Mouse (Mus musculus) C2C12 (cell line): ENCODE data around the gene Cps1. TPM values are rescaled to one million over a fixed set of nuclear protein-coding genes. Genes with fewer than 3 reads are reported as not detected.

ENCODE experiments used
- H3K27me3 ChIP-seq: one replicate; pipeline ENCODE4 v1.6.1; 2011; ENCODE audit not compliant: control insufficient read depth, insufficient read depth, insufficient read length
- H3K36me3 ChIP-seq: one replicate; pipeline ENCODE4 v1.6.1; 2011; ENCODE audit not compliant: control insufficient read depth, insufficient read depth
- H3K4me3 ChIP-seq: one replicate; pipeline ENCODE4 v1.5.1; 2011; ENCODE audit warnings: mild to moderate bottlenecking, control low read depth; ENCODE audit not compliant: poor library complexity, insufficient read depth, severe bottlenecking
- H3K79me2 ChIP-seq: one replicate; pipeline ENCODE4 v1.6.1; 2011; ENCODE audit not compliant: control insufficient read depth, insufficient read depth
- H3K79me3 ChIP-seq: one replicate; pipeline ENCODE4 v1.6.1; 2011; ENCODE audit warnings: low read depth, control low read depth
- H3ac ChIP-seq: one replicate; pipeline ENCODE3; 2011; ENCODE audit warnings: low read depth; ENCODE audit not compliant: control insufficient read depth, insufficient read length
- CEBPB ChIP-seq: IDR thresholded peaks from one replicate; pipeline ENCODE4 v1.6.1; 2011; ENCODE audit warnings: low read depth, mild to moderate bottlenecking, control low read depth, moderate library complexity
- CTCF ChIP-seq: IDR thresholded peaks from one replicate; pipeline ENCODE4 v1.5.1; 2011; ENCODE audit not compliant: control insufficient read depth, insufficient read depth, insufficient read length
- FOSL1 ChIP-seq: IDR thresholded peaks from one replicate; pipeline ENCODE4 v1.8.0; 2011; ENCODE audit warnings: mild to moderate bottlenecking, low read length; ENCODE audit not compliant: poor library complexity, insufficient read depth, severe bottlenecking
- MAX ChIP-seq: IDR thresholded peaks from one replicate; pipeline ENCODE4 v1.6.1; 2011; ENCODE audit warnings: mild to moderate bottlenecking, control low read depth
- MYOD1 ChIP-seq: IDR thresholded peaks from one replicate; pipeline ENCODE4 v1.6.1; 2011; ENCODE audit warnings: low read depth; ENCODE audit not compliant: control insufficient read depth, insufficient read length
- MYOG ChIP-seq: IDR thresholded peaks from one replicate; pipeline ENCODE4 v1.6.1; 2011; ENCODE audit not compliant: control insufficient read depth, insufficient read length; ENCODE audit errors: extremely low read depth
- USF1 ChIP-seq: IDR thresholded peaks from one replicate; pipeline ENCODE4 v1.6.1; 2011; ENCODE audit warnings: low read depth, mild to moderate bottlenecking, control low read depth, moderate library complexity
- polyA plus RNA-seq: library from polyadenylated mRNA; unstranded; fragments of >200 nt; fragmentation: generic; extraction: Trizol; gene quantifications from one replicate; pipeline ENCODE4 v1.2.1, GENCODE M21; 2012; ENCODE audit warnings: missing spikeins

Cps1 gene
- polyA plus RNA-seq, 1 experiment: 0.01 TPM

DNA sequence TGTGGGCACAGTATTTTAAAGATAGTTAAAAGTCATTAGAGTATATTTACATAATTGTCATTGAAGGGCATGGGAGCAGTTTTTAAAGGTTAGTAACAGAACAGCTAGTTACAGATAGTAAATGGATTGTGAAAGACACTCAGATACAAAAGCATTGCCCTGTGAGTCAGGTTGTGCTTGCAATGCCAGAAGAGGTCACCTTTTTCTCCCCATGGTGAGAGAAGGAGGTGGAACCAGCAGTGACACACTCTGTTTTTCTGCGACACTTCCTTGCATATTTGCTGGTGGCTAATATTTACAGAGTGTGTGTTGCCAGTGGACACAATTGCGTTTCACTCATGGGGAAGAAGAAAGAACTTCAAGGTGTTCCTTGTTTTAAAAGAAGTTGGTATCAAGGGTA is 2.6 kb downstream of the Cps1 start:
- Histone ChIP-seq H3ac (no peak overlapping the region), H3K79me2 (no peaks in the 10 kb centered on the region), H3K27me3 (no peaks in the 10 kb centered on the region), H3K79me3 (no peaks in the 10 kb centered on the region), H3K36me3 (no peaks in the 10 kb centered on the region), H3K4me3 (no peak overlapping the region)
- TF ChIP-seq MYOD1: no peak

- H3K27me3 ChIP-seq: no peaks in the 10 kb centered on the region
- H3ac ChIP-seq: no peak overlapping the region
- H3K36me3 ChIP-seq: no peaks in the 10 kb centered on the region
- no peak overlapping the region for H3K4me3 ChIP-seq
- no peaks in the 10 kb centered on the region for H3K79me3 ChIP-seq
- TF ChIP-seq FOSL1: no peak
- TF ChIP-seq CEBPB: no peak
- TF ChIP-seq MAX: no peak
- H3K79me2 ChIP-seq: no peaks in the 10 kb centered on the region
These were observed 21.1 kb downstream of the Cps1 start for GRCm38 (mm10) chr1:67143939-67144338.

DNA sequence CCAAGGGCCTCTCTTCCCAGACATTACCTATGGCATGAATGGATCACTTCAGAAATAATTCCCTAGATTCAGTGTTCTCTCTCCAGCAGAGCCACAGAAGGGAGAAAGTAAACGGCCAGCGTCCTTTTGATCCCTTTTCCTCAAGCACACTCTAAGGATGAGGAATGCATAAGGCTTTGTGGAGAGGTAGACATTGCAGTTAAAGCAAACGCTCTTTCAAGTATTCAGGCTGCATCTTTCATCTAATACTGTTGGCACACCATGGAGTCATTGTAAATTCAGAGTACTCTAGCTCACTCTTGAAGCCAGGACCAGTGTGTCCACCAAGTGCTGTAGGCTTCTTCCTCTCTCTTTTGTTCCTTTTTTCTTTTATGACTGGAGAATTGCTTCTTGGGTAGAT is 28.4 kb downstream of the Cps1 start:
- H3K79me2 ChIP-seq: no peaks in the 10 kb centered on the region
- no peak overlapping the region for H3ac ChIP-seq
- no peak overlapping the region for H3K4me3 ChIP-seq
- TF ChIP-seq MYOD1: no peak
- no peak for TF ChIP-seq FOSL1
- TF ChIP-seq USF1: no peak
- no peak for TF ChIP-seq MYOG
- no peak for TF ChIP-seq CTCF
- TF ChIP-seq CEBPB: no peak
- TF ChIP-seq MAX: no peak
- no peaks in the 10 kb centered on the region for H3K79me3 ChIP-seq
- no peaks in the 10 kb centered on the region for H3K36me3 ChIP-seq
- no peaks in the 10 kb centered on the region for H3K27me3 ChIP-seq

DNA sequence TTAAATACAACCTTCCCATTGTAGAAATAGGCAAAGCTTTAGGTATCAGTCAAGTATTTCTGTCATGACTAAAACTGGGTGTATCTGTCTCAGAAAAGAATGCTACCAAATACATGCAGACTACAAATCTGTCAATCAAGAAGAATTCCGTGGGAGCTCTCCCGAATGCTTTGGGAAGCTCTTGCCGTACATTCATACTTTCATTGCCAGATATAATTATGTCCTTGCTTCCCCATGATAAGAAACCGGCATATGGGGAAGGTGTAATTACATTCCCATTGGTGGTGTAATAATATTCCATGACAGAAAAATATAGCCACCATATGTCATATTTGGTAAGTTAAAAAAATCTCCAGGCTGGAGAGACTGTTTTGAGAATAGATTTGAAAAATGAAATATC is 44.5 kb downstream of the Cps1 start:
- Histone ChIP-seq H3K79me3 (no peaks in the 10 kb centered on the region), H3K27me3 (no peaks in the 10 kb centered on the region), H3ac (no peak overlapping the region), H3K79me2 (no peaks in the 10 kb centered on the region), H3K36me3 (no peaks in the 10 kb centered on the region), H3K4me3 (no peak overlapping the region)
- TF ChIP-seq CEBPB (no peak), CTCF (no peak), MAX (no peak), USF1 (no peak), MYOD1 (no peak), MYOG (no peak), FOSL1 (no peak)

- Histone ChIP-seq H3ac (no peak overlapping the region), H3K79me2 (no peaks in the 10 kb centered on the region), H3K27me3 (no peaks in the 10 kb centered on the region), H3K4me3 (no peak overlapping the region), H3K36me3 (no peaks in the 10 kb centered on the region), H3K79me3 (no peaks in the 10 kb centered on the region)
- TF ChIP-seq CTCF (peak; percentile 7), MYOG (no peak)
These were observed 58.3 kb downstream of the Cps1 start for GRCm38 (mm10) chr1:67181165-67181564.

DNA sequence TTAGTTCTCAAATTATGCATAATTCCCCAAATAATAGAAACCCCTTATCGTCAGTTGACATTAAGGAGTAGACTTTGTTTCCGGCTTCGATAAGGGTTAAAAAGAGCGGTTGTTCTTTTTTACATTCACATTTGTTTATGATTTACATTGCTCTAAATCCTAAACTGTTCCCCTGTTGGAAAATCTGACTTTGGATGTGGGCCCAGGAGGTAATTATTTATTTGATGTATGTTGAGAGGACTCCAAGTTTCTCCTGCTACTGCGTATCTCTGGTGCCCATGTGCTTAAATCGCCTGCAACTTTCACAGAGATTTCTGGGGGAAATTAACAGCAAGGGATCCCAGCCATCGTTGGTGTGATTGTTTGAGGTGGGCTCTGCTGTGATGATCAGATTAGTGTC is 59.4 kb downstream of the Cps1 start:
- H3K79me2 ChIP-seq: no peaks in the 10 kb centered on the region
- H3K27me3 ChIP-seq: no peaks in the 10 kb centered on the region
- TF ChIP-seq CTCF (no peak), MYOG (no peak), MYOD1 (no peak), CEBPB (no peak), MAX (no peak), FOSL1 (no peak), USF1 (no peak)
- no peak overlapping the region for H3ac ChIP-seq
- no peak overlapping the region for H3K4me3 ChIP-seq
- no peaks in the 10 kb centered on the region for H3K79me3 ChIP-seq
- no peaks in the 10 kb centered on the region for H3K36me3 ChIP-seq

- TF ChIP-seq MYOD1: no peak
- TF ChIP-seq CTCF: no peak
- no peak for TF ChIP-seq MYOG
- TF ChIP-seq FOSL1: no peak
- TF ChIP-seq USF1: no peak
- no peak for TF ChIP-seq CEBPB
- TF ChIP-seq MAX: no peak
- Histone ChIP-seq H3K36me3 (no peaks in the 10 kb centered on the region), H3K79me3 (no peaks in the 10 kb centered on the region), H3K79me2 (no peaks in the 10 kb centered on the region), H3K27me3 (no peaks in the 10 kb centered on the region), H3K4me3 (no peak overlapping the region), H3ac (no peak overlapping the region)
These were observed 60.7 kb downstream of the Cps1 start for GRCm38 (mm10) chr1:67183532-67183931.
